Mouse (Mus musculus) small intestine, adult 2 months (tissue): ENCODE results near the gene Amdhd1.

Source experiments
- CTCF ChIP-seq: fragments of 200-500 bp; IDR thresholded peaks from 2 replicates; pipeline ENCODE4 v1.5.1; 2012; ENCODE audit warnings: low read depth, mild to moderate bottlenecking, control low read depth, inconsistent platforms, low read length, moderate library complexity, mixed read lengths; ENCODE audit not compliant: insufficient replicate concordance, insufficient read length; ENCODE audit errors: extremely low read depth
- POLR2A ChIP-seq: fragments of 200-500 bp; IDR thresholded peaks from 2 replicates; pipeline ENCODE4 v1.6.1; 2012; ENCODE audit warnings: low read depth, mild to moderate bottlenecking, control low read depth, inconsistent platforms, low read length, moderate library complexity

DNA sequence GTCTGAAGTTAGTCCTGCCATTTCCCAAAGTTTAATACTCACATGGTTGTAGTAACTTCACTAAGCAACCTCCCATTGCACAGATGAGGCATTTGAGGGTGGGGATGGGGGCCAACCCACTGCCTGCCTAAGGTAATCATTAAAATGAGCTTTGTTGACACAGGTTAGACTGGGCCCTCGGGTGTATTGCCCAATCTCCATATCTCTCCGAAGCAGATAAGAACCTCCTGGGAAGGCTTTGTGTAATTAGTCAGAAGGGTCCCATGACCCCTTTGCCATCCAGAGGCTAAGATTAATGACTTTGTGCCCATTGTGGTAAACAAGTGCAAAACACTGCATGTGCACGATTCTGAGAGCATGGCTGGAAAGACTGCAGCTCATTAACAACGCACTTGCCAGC lies 22.1 kb downstream of the Amdhd1 start:
- TF ChIP-seq POLR2A = no peak
- TF ChIP-seq CTCF = no peak
